Mouse (Mus musculus): ENCODE measurements around the gene Lpar2. TPM values are rescaled to one million over a fixed set of nuclear protein-coding genes. Genes with fewer than 3 reads are reported as not detected.

Lpar2 gene
- polyA plus RNA-seq, 1 experiment from 2014 or later, result 0.12 TPM

GRCm38 (mm10) chr8:69848951-69849350 is 26.7 kb downstream of the Lpar2 start:
- peak; percentile 57 for ATAC-seq
- no peaks in the 10 kb centered on the region for H3K36me3 ChIP-seq
- WGBS (ENCODE audit: insufficient replicate concordance), result 54% methylated on average over 8 of the region's 8 CpGs

DNA sequence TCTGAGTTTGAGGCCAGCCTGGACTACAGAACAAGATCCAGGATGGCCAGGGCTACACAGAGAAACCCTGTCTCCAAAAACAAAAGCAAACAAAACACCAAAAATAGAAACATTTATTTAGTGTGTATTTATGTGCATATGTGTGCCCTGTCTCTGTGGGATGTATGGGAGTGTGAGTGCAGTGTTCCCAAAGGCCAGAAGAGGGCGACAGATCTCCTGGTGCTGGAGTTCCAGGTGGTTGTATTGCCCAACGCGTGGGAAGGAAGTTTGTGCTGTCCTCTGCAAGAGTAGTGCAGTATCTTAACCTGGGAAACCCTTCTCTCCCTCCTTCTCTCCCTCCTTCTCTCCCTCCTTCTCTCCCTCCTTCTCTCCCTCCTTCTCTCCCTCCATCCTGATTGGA is 27.7 kb downstream of the Lpar2 start:
- Histone ChIP-seq H3K4me1 (peaks cover 31% of the 10 kb centered on the region), H3K4me2 (no peak overlapping the region), H3K4me3 (no peak overlapping the region), H3K27ac (no peak overlapping the region), H3K9me3 (replicated peaks) (no peaks in the 10 kb centered on the region), H3K9ac (no peak overlapping the region), H3K27me3 (replicated peaks) (no peaks in the 10 kb centered on the region), H3K36me3 (no peaks in the 10 kb centered on the region)
- no peak for ATAC-seq
- 50% methylated on average over 3 of the region's 3 CpGs for WGBS (ENCODE audit: insufficient replicate concordance)

More at GRCm38 (mm10) chr8:69848951-69849350, 26.7 kb downstream of the Lpar2 start:
- no peaks in the 10 kb centered on the region for H3K27me3 ChIP-seq (replicated peaks)
- H3K9me3 ChIP-seq (replicated peaks), result no peaks in the 10 kb centered on the region
- H3K4me3 ChIP-seq, result no peak overlapping the region
- H3K4me2 ChIP-seq, result no peak overlapping the region
- H3K27ac ChIP-seq, result peak overlapping the region; percentile 13
- peaks cover 31% of the 10 kb centered on the region for H3K4me1 ChIP-seq
- no peak overlapping the region for H3K9ac ChIP-seq

- Histone ChIP-seq H3K9ac (no peak overlapping the region; the same call in 1 of the 2 replicates), H3K27ac (peak overlapping the region; percentile 80), H3K4me2 (peak overlapping the region; percentile 34)
Measured at GRCm38 (mm10) chr8:69850926-69851506, 28.8 kb downstream of the Lpar2 start.

DNA sequence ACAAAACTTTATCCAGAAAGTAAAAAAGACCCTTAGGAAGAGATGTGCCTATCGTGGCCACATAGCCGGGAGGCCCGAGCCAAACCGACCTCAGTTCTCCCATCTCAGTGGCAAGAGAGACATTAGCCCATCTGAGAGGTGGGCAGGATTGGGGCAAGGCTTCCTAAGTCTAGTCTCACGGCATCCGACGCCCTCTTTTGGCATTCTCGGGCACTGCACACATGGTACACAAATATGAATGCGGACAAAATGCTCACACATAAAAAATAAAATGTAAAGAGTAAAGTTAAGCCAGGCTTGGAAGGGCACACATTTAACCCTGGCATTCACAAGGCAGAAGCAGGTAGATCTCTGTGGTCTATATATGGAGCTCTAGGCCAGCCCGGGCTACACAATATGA is 31.6 kb downstream of the Lpar2 start:
- no peak for ATAC-seq
- 79% methylated on average over 10 of the region's 10 CpGs for WGBS (ENCODE audit: insufficient replicate concordance)

More at GRCm38 (mm10) chr8:69850926-69851506, 28.8 kb downstream of the Lpar2 start:
- Histone ChIP-seq H3K36me3 (no peaks in the 10 kb centered on the region), H3K9me3 (replicated peaks) (no peaks in the 10 kb centered on the region), H3K4me1 (peaks cover 31% of the 10 kb centered on the region), H3K4me3 (no peak overlapping the region), H3K27me3 (replicated peaks) (no peaks in the 10 kb centered on the region)
- 68% methylated on average over 7 of the region's 7 CpGs for WGBS (ENCODE audit: insufficient replicate concordance)
- peak; percentile 87 for ATAC-seq

GRCm38 (mm10) chr8:69860807-69861206 is 38.6 kb downstream of the Lpar2 start:
- Histone ChIP-seq H3K4me1 (peaks cover 14% of the 10 kb centered on the region), H3K27me3 (replicated peaks) (no peaks in the 10 kb centered on the region), H3K9ac (no peak overlapping the region), H3K36me3 (no peaks in the 10 kb centered on the region), H3K4me3 (no peak overlapping the region), H3K4me2 (no peak overlapping the region), H3K27ac (no peak overlapping the region), H3K9me3 (replicated peaks) (no peaks in the 10 kb centered on the region)
- WGBS (ENCODE audit: insufficient replicate concordance), result 50% methylated on average over 4 of the region's 4 CpGs
- no peak for ATAC-seq

More for the DNA sequence above, 31.6 kb downstream of the Lpar2 start:
- H3K4me1 ChIP-seq, result peaks cover 26% of the 10 kb centered on the region
- no peak overlapping the region for H3K27ac ChIP-seq
- no peak overlapping the region for H3K9ac ChIP-seq
- H3K9me3 ChIP-seq (replicated peaks), result no peaks in the 10 kb centered on the region
- H3K36me3 ChIP-seq, result no peaks in the 10 kb centered on the region
- no peaks in the 10 kb centered on the region for H3K27me3 ChIP-seq (replicated peaks)
- H3K4me2 ChIP-seq, result no peak overlapping the region
- H3K4me3 ChIP-seq, result no peak overlapping the region

DNA sequence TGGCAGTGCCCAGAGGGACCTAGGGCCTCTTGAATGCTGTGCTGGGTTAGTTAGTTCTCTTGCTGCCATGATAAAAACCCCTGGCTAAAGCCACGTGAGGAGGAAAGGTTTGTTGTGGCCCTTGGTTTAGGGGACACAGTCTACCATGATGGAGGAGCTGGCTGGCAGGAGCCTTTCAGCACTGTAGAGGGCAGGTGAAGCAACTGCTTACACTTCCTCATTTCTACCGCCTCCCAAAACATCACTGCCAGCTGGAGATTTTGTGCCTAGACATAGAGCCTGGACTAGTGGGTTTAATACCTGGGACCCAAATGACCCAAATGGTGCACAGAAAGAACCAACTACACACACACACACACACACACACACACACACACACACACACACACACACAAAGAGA is 39.0 kb downstream of the Lpar2 start:
- Histone ChIP-seq H3K36me3 (no peaks in the 10 kb centered on the region), H3K4me3 (no peak overlapping the region)

DNA sequence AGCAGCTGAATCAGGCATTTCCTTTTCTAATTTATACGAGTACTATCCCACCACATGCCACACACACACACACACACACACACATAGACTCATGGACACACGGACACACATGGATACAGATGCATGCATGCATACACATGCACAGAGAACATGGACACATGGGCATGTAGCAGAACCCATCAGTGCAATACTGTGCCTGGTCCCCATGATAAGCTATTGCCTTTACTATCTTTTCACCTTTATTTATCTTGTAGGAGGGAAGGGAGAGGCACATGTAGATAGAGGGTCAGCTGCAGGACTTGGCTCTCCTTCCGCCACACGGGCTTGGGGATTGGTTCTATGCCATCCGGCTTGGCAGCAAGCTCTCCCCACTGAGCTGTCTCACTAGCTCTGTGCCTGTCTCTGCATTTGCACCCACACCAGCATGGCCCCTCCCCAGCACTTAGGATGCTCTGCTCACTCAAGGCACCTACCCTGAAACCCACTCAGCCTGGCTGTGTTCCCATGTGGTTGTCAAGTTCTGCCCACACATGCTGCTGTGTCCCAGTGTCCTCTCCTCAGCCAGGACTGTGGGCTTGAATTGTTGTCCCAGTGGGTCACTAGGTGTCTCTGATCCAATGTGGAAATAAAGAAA is 41.3 kb downstream of the Lpar2 start:
- Histone ChIP-seq H3K9ac (no peak overlapping the region), H3K36me3 (no peaks in the 10 kb centered on the region)
- WGBS (ENCODE audit: insufficient replicate concordance), result 63% methylated on average over 5 of the region's 5 CpGs

More for the DNA sequence above, 39.0 kb downstream of the Lpar2 start:
- no peak for ATAC-seq
- Histone ChIP-seq H3K27me3 (replicated peaks) (no peaks in the 10 kb centered on the region; the same call in 1 of the 2 replicates), H3K9me3 (replicated peaks) (no peaks in the 10 kb centered on the region), H3K27ac (no peak overlapping the region), H3K9ac (no peak overlapping the region), H3K4me1 (peaks cover 14% of the 10 kb centered on the region), H3K4me2 (no peak overlapping the region)
- 28% methylated on average over 2 of the region's 2 CpGs for WGBS (ENCODE audit: insufficient replicate concordance)

GRCm38 (mm10) chr8:69864180-69864579 is 42.0 kb downstream of the Lpar2 start:
- H3K36me3 ChIP-seq, result no peaks in the 10 kb centered on the region
- peaks cover 14% of the 10 kb centered on the region for H3K4me1 ChIP-seq
- H3K27ac ChIP-seq, result no peak overlapping the region
- H3K9ac ChIP-seq, result no peak overlapping the region
- no peak overlapping the region for H3K4me2 ChIP-seq
- WGBS (ENCODE audit: insufficient replicate concordance), result 49% methylated on average over 5 of the region's 5 CpGs
- H3K9me3 ChIP-seq (replicated peaks), result no peaks in the 10 kb centered on the region
- H3K27me3 ChIP-seq (replicated peaks), result peaks cover 8% of the 10 kb centered on the region; the same call in 1 of the 2 replicates
- no peak for ATAC-seq
- H3K4me3 ChIP-seq, result no peak overlapping the region

More for the DNA sequence above, 41.3 kb downstream of the Lpar2 start:
- Histone ChIP-seq H3K4me3 (no peak overlapping the region), H3K27me3 (replicated peaks) (peaks cover 8% of the 10 kb centered on the region; the same call in 1 of the 2 replicates), H3K4me1 (peaks cover 14% of the 10 kb centered on the region), H3K9me3 (replicated peaks) (no peaks in the 10 kb centered on the region), H3K27ac (no peak overlapping the region), H3K4me2 (no peak overlapping the region)
- ATAC-seq, result peak; percentile 53; the same call in 1 of the 2 replicates

DNA sequence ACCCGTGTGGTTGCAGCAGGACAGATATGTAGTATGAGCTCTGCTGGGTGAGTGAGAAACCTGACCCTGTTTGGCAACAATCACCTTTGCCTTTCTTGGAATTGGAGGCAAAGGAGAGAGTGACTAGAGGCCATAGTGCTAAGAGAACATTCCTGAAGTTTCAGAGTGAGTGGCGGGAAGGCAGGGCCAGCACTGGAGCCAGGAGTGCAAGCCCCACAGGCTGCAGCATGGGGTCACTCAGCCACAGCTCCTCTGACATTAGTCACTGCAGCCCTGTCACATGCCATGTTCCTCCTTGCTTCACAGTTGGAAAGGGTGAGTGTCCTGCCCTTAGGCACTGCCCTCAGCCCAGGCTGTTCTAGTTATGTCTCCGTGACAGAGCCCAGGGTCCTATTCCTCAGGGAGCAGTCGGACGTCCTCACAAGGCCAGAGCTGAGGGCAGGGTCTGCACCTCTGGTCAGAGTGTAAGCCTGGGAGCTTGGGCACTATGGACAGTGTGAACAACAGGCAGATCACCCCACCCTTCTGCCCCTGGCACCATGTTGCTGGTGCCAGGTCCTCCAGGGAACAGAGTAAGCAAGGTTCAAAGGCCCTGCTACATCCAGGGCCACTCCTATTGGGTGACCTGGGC is 45.6 kb downstream of the Lpar2 start:
- no peak for ATAC-seq
- 61% methylated on average over 5 of the region's 5 CpGs for WGBS (ENCODE audit: insufficient replicate concordance)
- no peaks in the 10 kb centered on the region for H3K36me3 ChIP-seq

DNA sequence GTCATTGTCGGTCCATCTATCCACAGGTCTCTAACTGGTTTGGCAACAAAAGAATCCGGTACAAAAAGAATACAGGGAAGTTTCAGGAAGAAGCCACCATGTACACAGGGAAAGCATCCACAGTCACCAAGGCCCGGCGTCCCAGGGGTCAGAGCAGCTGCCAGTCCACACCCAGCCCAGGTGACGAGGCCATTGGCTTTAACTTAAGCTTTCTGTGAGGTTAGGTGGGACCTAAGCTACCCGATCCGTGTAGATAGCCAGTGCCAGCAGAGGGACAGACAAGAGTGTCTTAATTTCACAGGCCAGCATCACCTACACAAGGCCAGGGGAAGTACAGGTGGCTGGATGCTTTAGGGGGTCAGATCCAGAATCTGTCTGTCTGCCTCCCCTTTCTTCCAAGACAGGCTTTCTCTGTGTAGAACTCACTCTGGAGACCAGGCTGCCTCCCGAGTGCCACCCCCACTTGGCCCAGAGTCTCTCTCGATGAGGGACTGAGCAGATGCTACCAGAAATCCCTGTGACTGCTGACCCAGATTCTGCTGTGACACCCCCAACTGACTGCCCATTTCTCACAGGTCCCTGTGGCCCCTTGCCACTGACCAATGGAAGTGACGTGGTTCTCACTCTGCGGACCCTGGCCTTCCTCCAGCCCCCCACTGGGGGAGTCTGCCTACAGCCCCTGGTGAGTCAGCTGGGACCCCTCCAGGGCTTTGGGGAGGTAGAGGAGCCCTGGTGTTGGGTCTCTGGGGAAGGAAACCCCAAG is 48.0 kb downstream of the Lpar2 start:
- WGBS (ENCODE audit: insufficient replicate concordance), result 67% methylated on average over 11 of the region's 11 CpGs
- Histone ChIP-seq H3K27ac (no peak overlapping the region), H3K27me3 (replicated peaks) (peaks cover 42% of the 10 kb centered on the region), H3K4me1 (no peaks in the 10 kb centered on the region), H3K9me3 (replicated peaks) (no peaks in the 10 kb centered on the region), H3K9ac (no peak overlapping the region), H3K4me2 (no peak overlapping the region), H3K4me3 (no peak overlapping the region), H3K36me3 (no peaks in the 10 kb centered on the region)
- ATAC-seq, result no peak

More for the DNA sequence above, 45.6 kb downstream of the Lpar2 start:
- Histone ChIP-seq H3K9me3 (replicated peaks) (no peaks in the 10 kb centered on the region), H3K4me3 (no peak overlapping the region), H3K4me1 (peaks cover 14% of the 10 kb centered on the region), H3K4me2 (no peak overlapping the region), H3K27ac (no peak overlapping the region), H3K9ac (no peak overlapping the region), H3K27me3 (replicated peaks) (peaks cover 29% of the 10 kb centered on the region)

DNA sequence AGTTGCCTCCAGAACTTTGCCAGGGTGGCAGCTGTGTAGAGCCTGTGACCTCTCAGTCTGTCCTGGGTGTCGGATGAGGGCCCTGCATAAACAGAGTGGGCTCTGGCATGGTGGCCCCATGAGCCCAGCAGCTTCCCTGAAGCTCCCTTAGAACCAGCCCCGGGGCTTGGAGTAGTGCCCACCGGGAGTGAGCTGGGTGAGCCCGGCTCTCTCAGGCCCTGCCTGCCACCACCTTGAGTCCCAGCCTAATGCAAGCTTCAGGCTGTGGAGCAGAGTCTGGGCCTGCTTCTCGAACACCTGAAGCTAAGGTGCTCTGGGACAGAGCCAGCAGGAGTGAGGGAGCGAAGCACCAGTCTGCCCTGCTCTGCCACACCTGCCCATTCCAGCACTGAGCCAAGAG is 48.7 kb downstream of the Lpar2 start:
- no peaks in the 10 kb centered on the region for H3K9me3 ChIP-seq (replicated peaks)
- ATAC-seq, result no peak
- H3K9ac ChIP-seq, result no peak overlapping the region
- no peak overlapping the region for H3K4me2 ChIP-seq
- no peaks in the 10 kb centered on the region for H3K4me1 ChIP-seq
- H3K4me3 ChIP-seq, result no peak overlapping the region
- no peaks in the 10 kb centered on the region for H3K36me3 ChIP-seq
- peaks cover 49% of the 10 kb centered on the region for H3K27me3 ChIP-seq (replicated peaks)
- H3K27ac ChIP-seq, result no peak overlapping the region
- WGBS (ENCODE audit: insufficient replicate concordance), result 66% methylated on average over 6 of the region's 6 CpGs
